Mouse (Mus musculus): ENCODE measurements around the gene Ppp1r35.

DNA sequence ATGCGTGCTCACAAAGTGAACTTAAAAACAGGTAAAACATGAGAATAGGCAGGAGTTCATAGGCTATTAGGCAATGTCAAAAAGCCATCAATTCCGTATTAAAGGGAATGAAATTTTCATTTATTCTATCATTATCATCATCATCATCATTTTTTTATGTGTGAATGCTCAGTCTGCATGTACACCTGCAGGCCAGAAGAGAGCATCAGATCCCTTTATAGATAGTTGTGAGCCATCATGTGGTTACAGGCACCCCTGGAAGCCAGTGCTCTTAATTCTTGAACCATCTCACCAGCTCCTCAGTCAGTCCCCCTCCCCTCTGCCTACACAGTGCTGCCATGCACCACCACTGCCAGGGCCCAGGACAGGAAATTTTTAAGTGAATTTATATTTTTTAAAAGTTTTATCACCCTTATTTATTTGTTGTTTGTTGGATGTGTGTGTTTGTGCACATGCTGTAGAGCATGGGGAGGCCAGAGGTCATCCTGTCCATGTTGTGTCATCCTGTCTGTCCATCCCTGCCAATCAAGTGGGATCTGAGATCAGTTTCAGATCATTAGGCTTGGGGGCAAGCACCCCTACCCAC lies 10.4 kb downstream of the Ppp1r35 start:
- TF ChIP-seq CTCF (IDR thresholded peaks at IDR 0.05; ENCODE audit: low read depth), result no peak
- TF ChIP-seq EP300 (IDR thresholded peaks at IDR 0.05; ENCODE audit: low read depth), result no peak
